Mouse (Mus musculus): ENCODE results near the gene Kcnh7. TPM values are rescaled to one million over a fixed set of nuclear protein-coding genes. Genes with fewer than 3 reads are reported as not detected.
A peak's percentile ranks its signal among the peaks of the same experiment; 100 is the strongest.

The Kcnh7 gene
- polyA plus RNA-seq, 1 experiment from 2014 or later = 2.6 TPM

DNA sequence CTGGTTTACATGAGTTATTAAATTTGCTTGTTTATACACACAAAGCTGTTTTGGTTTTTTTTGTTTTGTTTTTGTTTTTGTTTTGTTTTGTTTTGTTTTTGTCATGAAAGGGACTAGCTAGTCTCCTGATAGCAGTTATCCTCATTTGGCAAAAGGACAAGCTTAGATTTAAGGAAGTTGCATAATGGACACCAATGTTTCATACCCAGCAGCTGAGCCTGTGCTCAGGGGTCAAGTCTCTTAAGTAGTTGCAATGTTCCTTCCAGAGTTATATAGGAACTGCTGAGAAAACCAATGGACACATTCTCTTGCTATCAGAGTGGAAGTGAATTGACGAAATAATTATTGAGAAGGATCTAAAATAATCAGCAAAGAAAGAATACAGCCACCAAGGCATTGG lies 528.0 kb downstream of the Kcnh7 start:
- no peak for ATAC-seq (replicated peaks; ENCODE audit: low FRiP score)
- WGBS = 81% methylated on average over 1 of the region's 1 CpGs
- H3K4me1 ChIP-seq (replicated peaks; ENCODE audit: control insufficient read depth, insufficient read depth, low read length) = no peaks in the 10 kb centered on the region
- DNase-seq (ENCODE audit: low spot score) = no peak
- no peaks in the 10 kb centered on the region for H3K36me3 ChIP-seq (ENCODE audit: control insufficient read depth, insufficient read depth, low read length)
- no peak overlapping the region for H3K27ac ChIP-seq (ENCODE audit: low read depth, low read length)
- no peak overlapping the region for H3K9ac ChIP-seq (ENCODE audit: low read length)
- no peak overlapping the region for H3K4me3 ChIP-seq (ENCODE audit: low read depth, low read length)
- H3K27me3 ChIP-seq (ENCODE audit: control insufficient read depth, insufficient read depth, low read length) = no peaks in the 10 kb centered on the region
- H3K9me3 ChIP-seq (ENCODE audit: control insufficient read depth, low read length) = no peaks in the 10 kb centered on the region
- H3K4me2 ChIP-seq (ENCODE audit: low read depth, low read length, severe bottlenecking) = no peak overlapping the region

DNA sequence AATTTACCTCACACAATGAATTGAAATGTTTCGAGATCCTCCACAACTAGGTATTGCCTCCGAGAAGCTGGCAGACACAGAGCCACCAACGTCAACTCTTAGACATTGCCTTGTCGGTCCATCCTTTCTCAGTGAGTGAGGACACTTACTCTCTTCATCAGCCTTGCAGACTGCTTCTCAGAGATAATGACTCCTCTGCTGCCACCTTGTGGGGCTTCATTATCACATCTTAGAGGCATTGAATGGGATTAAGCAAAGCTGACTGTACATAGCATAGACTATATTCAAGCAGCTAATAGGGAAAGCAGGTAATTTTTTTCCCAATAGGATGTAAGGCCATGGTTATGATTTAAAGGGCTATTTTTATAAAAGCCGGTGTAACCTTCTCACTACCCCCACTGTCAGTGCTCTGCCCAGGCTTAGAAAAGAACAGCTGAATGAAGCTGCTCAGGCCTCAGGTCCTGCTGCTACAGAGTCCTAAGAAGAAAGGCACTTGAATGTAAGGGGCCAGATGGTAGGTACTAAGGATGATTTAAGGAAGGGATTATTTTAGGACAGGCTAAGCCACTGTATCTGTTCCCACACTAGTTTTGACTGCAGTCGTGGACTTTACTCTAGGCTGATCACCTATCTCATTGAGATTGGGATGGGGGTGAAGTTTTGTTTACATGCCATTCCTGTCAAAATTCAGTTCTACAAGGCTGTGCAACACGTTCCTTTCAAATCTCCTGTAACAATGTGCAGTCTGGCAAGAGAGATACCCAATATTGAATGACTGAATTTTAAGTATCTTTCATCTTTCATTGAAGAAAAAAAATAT lies 529.4 kb downstream of the Kcnh7 start:
- Histone ChIP-seq H3K4me2 (ENCODE audit: low read depth, low read length, severe bottlenecking) (no peak overlapping the region), H3K4me1 (replicated peaks; ENCODE audit: control insufficient read depth, insufficient read depth, low read length) (no peaks in the 10 kb centered on the region), H3K36me3 (ENCODE audit: control insufficient read depth, insufficient read depth, low read length) (no peaks in the 10 kb centered on the region), H3K9ac (ENCODE audit: low read length) (no peak overlapping the region), H3K27me3 (ENCODE audit: control insufficient read depth, insufficient read depth, low read length) (no peaks in the 10 kb centered on the region), H3K9me3 (ENCODE audit: control insufficient read depth, low read length) (no peaks in the 10 kb centered on the region), H3K27ac (ENCODE audit: low read depth, low read length) (no peak overlapping the region), H3K4me3 (ENCODE audit: low read depth, low read length) (no peak overlapping the region)
- 51% methylated on average over 7 of the region's 7 CpGs for WGBS
- no peak for DNase-seq (ENCODE audit: low spot score)
- peak; percentile 71 for ATAC-seq (replicated peaks; ENCODE audit: low FRiP score)

GRCm38 (mm10) chr2:62652466-62652865 lies 531.6 kb downstream of the Kcnh7 start:
- Histone ChIP-seq H3K36me3 (ENCODE audit: control insufficient read depth, insufficient read depth, low read length) (no peaks in the 10 kb centered on the region), H3K27me3 (ENCODE audit: control insufficient read depth, insufficient read depth, low read length) (no peaks in the 10 kb centered on the region), H3K9me3 (ENCODE audit: control insufficient read depth, low read length) (no peaks in the 10 kb centered on the region), H3K4me2 (ENCODE audit: low read depth, low read length, severe bottlenecking) (no peak overlapping the region), H3K4me3 (ENCODE audit: low read depth, low read length) (no peak overlapping the region), H3K4me1 (replicated peaks; ENCODE audit: control insufficient read depth, insufficient read depth, low read length) (no peaks in the 10 kb centered on the region), H3K27ac (ENCODE audit: low read depth, low read length) (no peak overlapping the region), H3K9ac (ENCODE audit: low read length) (no peak overlapping the region)
- WGBS = 84% methylated on average over 4 of the region's 4 CpGs
- ATAC-seq (replicated peaks; ENCODE audit: low FRiP score) (no peak), DNase-seq (ENCODE audit: low spot score) (no peak)

GRCm38 (mm10) chr2:62651890-62652289 lies 532.2 kb downstream of the Kcnh7 start:
- H3K4me2 ChIP-seq (ENCODE audit: low read depth, low read length, severe bottlenecking) = no peak overlapping the region
- WGBS = 85% methylated on average over 4 of the region's 4 CpGs
- no peaks in the 10 kb centered on the region for H3K4me1 ChIP-seq (replicated peaks; ENCODE audit: control insufficient read depth, insufficient read depth, low read length)
- no peak overlapping the region for H3K9ac ChIP-seq (ENCODE audit: low read length)
- H3K4me3 ChIP-seq (ENCODE audit: low read depth, low read length) = no peak overlapping the region
- H3K9me3 ChIP-seq (ENCODE audit: control insufficient read depth, low read length) = no peaks in the 10 kb centered on the region
- H3K36me3 ChIP-seq (ENCODE audit: control insufficient read depth, insufficient read depth, low read length) = no peaks in the 10 kb centered on the region
- H3K27me3 ChIP-seq (ENCODE audit: control insufficient read depth, insufficient read depth, low read length) = no peaks in the 10 kb centered on the region
- ATAC-seq (replicated peaks; ENCODE audit: low FRiP score) (no peak), DNase-seq (ENCODE audit: low spot score) (no peak)
- no peak overlapping the region for H3K27ac ChIP-seq (ENCODE audit: low read depth, low read length)

DNA sequence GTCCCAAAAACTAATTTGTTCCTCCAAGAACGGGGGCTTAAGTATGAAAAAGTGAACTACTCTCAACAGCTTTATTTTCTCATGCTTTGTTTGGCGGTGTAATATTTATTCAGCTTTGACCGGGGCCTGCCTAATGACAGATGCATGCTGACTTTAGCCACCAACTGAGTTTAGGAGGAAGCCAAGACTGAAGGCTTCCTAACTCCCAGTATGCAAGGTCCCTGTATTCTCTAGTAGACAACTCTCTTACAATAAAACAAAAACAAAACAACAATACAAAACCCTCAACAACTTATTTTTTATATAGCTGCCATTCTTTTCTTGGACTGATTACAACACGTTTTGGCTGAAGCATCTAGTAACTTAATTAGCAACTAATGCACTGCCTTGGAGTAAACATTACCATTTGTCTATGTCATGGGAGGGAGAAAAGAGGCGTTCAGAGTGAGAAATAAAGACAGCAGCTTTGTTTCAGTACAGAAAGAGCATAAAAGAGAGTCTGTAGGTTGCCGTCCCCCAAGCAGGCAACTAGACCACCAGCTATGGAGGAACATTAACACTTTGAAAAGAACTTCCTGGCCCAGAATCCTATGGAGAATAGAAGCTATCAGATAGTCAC lies 537.3 kb downstream of the Kcnh7 start:
- peak overlapping the region; percentile 70 for H3K4me2 ChIP-seq (ENCODE audit: low read depth, low read length, severe bottlenecking)

DNA sequence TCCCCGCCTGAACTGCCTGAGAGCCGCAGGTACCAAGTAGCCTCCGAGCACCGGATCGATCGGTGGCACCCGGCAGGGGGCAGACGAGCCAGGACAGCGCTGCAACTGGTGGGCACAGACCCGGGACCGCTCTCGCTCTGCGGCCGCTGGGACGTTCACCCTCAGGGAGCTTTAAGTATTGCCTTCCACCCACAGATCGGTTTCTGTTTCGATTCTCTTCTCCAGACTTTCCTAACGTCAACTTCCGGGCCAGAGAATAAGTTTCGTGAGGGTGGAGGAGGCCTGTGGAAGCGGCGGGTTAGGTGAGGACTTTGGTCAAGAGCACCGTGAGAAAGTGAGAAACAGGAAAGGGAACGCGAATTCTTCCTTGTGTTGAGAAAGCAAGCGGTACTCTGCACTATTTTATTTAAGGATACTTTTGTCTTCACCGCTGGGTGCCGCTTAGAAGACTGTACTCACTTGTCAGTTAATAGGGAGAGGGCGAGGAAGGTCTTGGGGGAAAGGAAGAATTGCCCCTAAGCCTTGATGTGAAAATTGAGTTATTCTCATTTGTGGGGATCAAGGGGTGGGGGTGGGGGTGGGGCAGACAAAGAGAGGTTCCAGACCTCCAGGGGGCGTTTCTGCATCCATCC lies 538.0 kb downstream of the Kcnh7 start, which contains the start of gene Ifih1:
TSS of gene Ifih1 (minus strand) at position 242 of the 632 bp plus-strand sequence.
- H3K27ac ChIP-seq (ENCODE audit: low read depth, low read length) = no peak within 1 kb of the TSS
- peak within 1 kb of the TSS; percentile 60 for H3K9ac ChIP-seq (ENCODE audit: low read length)
- WGBS = under 1% methylated on average over 30 of the region's 30 CpGs
- peak within 1 kb of the TSS; percentile 42 for H3K4me3 ChIP-seq (ENCODE audit: low read depth, low read length)
- ATAC-seq (replicated peaks; ENCODE audit: low FRiP score) = peak; percentile 89
- H3K27me3 ChIP-seq (ENCODE audit: control insufficient read depth, insufficient read depth, low read length) = no peaks in the 10 kb centered on the region
- peak within 1 kb of the TSS; percentile 70 for H3K4me2 ChIP-seq (ENCODE audit: low read depth, low read length, severe bottlenecking)
- H3K9me3 ChIP-seq (ENCODE audit: control insufficient read depth, low read length) = no peaks in the 10 kb centered on the region
- no peaks in the 10 kb centered on the region for H3K36me3 ChIP-seq (ENCODE audit: control insufficient read depth, insufficient read depth, low read length)
- no peaks in the 10 kb centered on the region; the same call in 1 of the 2 replicates for H3K4me1 ChIP-seq (replicated peaks; ENCODE audit: control insufficient read depth, insufficient read depth, low read length)
- peak; percentile 83 for DNase-seq (ENCODE audit: low spot score)

More for the DNA sequence above, 537.3 kb downstream of the Kcnh7 start:
- no peak overlapping the region for H3K27ac ChIP-seq (ENCODE audit: low read depth, low read length)
- ATAC-seq (replicated peaks; ENCODE audit: low FRiP score) (peak; percentile 32; the same call in 1 of the 2 replicates), DNase-seq (ENCODE audit: low spot score) (no peak)
- H3K4me1 ChIP-seq (replicated peaks; ENCODE audit: control insufficient read depth, insufficient read depth, low read length) = no peaks in the 10 kb centered on the region; the same call in 1 of the 2 replicates
- peak overlapping the region; percentile 42 for H3K4me3 ChIP-seq (ENCODE audit: low read depth, low read length)
- no peaks in the 10 kb centered on the region for H3K36me3 ChIP-seq (ENCODE audit: control insufficient read depth, insufficient read depth, low read length)
- H3K9me3 ChIP-seq (ENCODE audit: control insufficient read depth, low read length) = no peaks in the 10 kb centered on the region
- 10% methylated on average over 6 of the region's 6 CpGs for WGBS
- H3K9ac ChIP-seq (ENCODE audit: low read length) = peak overlapping the region; percentile 60
- no peaks in the 10 kb centered on the region for H3K27me3 ChIP-seq (ENCODE audit: control insufficient read depth, insufficient read depth, low read length)

DNA sequence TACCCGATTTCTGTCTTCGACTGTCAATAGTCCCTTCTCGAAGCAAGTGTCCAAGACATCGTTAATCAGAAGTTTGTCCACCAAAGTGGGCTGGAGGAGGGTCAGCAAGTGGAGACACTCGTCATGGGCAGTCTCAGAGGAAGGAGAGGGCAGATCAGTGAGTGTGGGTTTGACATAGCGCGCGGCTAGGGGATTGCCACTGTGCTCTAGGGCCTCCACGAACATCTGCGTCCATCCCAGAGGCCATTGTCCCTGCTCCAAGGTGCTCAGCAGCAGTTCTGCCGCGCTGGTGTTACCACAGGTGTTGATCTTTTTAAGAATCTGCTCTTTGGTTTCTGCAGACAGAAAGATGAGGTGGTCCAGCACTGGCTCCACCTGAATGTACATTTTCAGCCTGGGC lies 538.6 kb downstream of the Kcnh7 start:
- Histone ChIP-seq H3K9ac (ENCODE audit: low read length) (peak overlapping the region; percentile 60), H3K4me1 (replicated peaks; ENCODE audit: control insufficient read depth, insufficient read depth, low read length) (no peaks in the 10 kb centered on the region; the same call in 1 of the 2 replicates), H3K9me3 (ENCODE audit: control insufficient read depth, low read length) (no peaks in the 10 kb centered on the region), H3K36me3 (ENCODE audit: control insufficient read depth, insufficient read depth, low read length) (no peaks in the 10 kb centered on the region), H3K27me3 (ENCODE audit: control insufficient read depth, insufficient read depth, low read length) (no peaks in the 10 kb centered on the region), H3K27ac (ENCODE audit: low read depth, low read length) (no peak overlapping the region), H3K4me3 (ENCODE audit: low read depth, low read length) (peak overlapping the region; percentile 42), H3K4me2 (ENCODE audit: low read depth, low read length, severe bottlenecking) (peak overlapping the region; percentile 70)
- 31% methylated on average over 12 of the region's 12 CpGs for WGBS
- DNase-seq (ENCODE audit: low spot score) (peak; percentile 60), ATAC-seq (replicated peaks; ENCODE audit: low FRiP score) (peak; percentile 49)

DNA sequence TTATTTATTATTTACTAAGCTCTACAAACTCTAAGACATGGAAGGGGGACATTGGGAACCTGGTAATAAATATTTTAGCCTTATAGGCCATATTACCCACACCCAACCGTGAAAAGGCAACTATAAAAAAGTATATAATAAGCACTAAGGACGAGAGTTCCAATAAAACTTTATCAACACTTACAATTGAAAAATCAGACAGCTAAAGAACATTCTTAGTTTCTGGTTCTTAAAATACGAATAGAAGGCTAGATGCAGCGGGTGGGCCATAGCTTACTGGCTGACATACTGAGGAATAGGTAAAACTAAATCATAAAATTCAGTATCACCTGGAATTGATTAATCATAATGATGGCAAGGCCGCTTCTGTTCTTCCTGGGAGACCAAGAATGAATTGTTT lies 539.2 kb downstream of the Kcnh7 start:
- DNase-seq (ENCODE audit: low spot score) = no peak
- Histone ChIP-seq H3K9me3 (ENCODE audit: control insufficient read depth, low read length) (no peaks in the 10 kb centered on the region), H3K4me2 (ENCODE audit: low read depth, low read length, severe bottlenecking) (no peak overlapping the region), H3K9ac (ENCODE audit: low read length) (no peak overlapping the region), H3K36me3 (ENCODE audit: control insufficient read depth, insufficient read depth, low read length) (no peaks in the 10 kb centered on the region), H3K4me1 (replicated peaks; ENCODE audit: control insufficient read depth, insufficient read depth, low read length) (no peaks in the 10 kb centered on the region; the same call in 1 of the 2 replicates), H3K27ac (ENCODE audit: low read depth, low read length) (no peak overlapping the region), H3K4me3 (ENCODE audit: low read depth, low read length) (no peak overlapping the region), H3K27me3 (ENCODE audit: control insufficient read depth, insufficient read depth, low read length) (no peaks in the 10 kb centered on the region)
- ATAC-seq (replicated peaks; ENCODE audit: low FRiP score) = no peak
- 87% methylated on average over 5 of the region's 5 CpGs for WGBS
